Mouse (Mus musculus) cerebellum, postnatal 10 days (tissue): ENCODE measurements at regions not wholly inside any gene's neighbourhood (a gene's known extent, or its start where the extent isn't known, plus 50 kb on each side); places are given as distances from the start of the nearest gene placed in this dataset.

Experiments
- DNase-seq, 2 experiments: peaks; one replicate each; pipeline ENCODE4 v3.0.0; 2021; ENCODE audit warnings: mixed read lengths in 2 of 2

DNA sequence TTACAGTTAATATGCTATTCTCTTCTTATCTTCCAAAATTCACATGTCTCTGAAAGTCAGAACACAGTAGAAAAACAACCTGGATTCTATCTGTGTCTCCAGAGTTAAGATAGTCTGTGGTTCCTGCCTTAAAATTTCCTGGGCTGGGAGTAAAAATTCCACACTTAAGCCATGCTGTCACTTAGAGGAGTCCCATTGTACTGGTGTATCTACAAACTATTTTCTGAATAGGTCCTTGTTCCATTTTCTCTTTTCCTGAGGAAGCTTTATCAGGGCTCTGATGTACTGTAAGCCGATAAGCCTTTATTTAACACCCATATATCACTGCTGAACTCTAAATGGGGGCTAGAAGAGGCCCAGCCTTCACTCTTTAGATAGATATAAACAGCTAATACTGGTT lies 1171.1 kb downstream of the Efnb2 start:
- no peak for DNase-seq

DNA sequence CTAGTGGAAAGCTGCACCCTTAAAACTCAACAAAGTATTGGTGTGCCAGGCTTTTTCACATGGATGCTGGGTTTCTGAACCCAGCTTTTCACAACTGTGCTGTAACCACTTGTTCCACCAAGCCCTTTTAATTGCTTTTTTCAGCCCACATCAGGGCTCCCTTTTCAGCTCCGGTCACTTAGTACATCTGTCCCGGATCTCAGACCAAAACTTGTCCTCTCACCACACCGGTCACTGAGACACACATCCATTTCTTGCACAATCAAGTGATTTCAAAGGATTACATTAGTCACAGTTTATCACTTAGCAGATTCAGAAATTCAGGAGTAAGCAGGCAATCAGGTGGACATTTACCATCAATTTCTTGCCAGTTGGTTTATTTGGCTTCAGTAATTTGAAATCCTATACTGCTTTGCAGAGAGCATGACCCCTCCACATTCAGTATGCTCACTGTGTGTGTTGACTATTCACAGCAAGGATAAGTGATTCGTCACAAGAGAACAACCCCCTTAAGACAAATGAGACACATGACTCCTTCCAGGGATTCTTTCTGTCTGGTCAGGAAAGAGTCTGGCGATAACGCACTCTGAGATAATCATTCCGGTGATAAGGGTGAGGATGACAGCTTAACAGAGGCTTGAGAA lies 1188.8 kb downstream of the Efnb2 start:
- no peak for DNase-seq

DNA sequence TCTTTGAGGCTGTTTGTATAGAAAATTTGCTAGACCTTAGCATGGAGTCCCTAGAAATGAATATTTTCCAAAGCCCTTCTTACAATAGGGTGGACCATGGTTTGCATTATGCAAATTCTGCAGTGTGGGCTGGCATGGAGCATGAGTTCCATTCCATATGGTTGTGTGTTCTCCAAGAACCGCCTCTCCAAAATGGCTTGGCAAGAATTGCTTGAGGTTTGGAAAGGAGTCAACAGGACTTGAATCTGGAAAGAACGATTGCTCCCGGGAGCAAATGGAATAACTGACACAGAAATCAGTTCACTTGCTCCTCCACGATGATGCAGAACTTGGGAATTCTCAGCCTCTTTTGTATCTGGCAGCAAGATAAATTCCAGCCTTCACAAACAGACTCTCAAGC lies 1191.8 kb downstream of the Efnb2 start:
- peak; percentile 33 to 59 for DNase-seq

DNA sequence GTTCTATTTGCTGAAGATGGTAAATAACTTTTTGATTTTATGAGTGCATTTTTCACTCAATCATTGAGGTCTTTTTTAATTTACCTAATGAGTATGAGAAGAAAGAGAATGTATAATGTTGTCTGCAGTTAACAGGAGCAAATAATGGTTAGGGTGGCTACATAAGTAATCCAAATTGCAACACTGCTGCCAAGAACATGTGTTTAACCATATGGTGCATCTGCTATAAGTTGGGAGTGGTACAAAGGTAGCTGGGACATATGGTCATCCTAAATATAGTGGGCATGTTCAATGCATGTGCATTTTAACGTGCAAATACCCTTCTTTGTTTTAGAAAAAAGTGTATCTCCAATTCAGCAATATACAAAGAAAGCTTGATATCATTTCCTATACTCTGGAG lies 1198.2 kb downstream of the Efnb2 start:
- no peak for DNase-seq

DNA sequence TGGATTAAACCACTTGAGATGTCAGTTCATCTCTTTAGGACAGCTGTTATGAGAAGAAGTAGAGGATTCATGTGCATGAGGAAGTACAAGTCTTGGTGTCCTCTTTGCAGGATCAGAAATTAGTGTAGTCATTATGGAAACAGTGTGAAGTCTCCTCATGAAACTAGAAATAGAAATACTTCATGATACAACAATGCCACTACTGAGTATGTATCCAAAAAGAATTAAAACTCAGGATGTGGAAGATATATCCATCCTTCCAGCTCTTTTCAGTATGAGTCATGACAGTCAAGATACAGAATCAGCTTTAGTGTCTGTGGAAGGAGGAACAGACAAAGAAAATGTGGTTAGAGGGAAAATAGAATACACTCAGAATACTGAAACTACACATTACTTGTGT lies 1211.7 kb downstream of the Efnb2 start:
- no peak for DNase-seq

DNA sequence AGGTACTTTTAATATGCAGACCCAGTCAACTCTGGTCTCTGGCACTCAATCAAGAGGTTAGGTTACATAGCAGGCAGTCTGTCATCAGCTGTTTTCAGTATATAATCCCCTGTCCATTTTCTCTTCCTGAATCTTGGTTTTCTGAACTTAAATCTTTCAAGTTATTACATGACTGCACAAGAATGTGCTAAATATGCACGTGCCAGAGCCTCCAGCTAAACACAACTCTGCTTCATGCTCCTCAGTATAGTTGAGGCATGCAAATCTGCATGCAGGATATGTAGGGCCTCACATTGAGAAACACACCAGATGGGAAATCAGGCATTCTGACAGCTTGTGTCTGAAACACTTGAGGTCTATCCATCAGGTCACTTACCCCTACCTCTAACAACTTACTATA lies 1214.0 kb downstream of the Efnb2 start:
- DNase-seq: no peak

DNA sequence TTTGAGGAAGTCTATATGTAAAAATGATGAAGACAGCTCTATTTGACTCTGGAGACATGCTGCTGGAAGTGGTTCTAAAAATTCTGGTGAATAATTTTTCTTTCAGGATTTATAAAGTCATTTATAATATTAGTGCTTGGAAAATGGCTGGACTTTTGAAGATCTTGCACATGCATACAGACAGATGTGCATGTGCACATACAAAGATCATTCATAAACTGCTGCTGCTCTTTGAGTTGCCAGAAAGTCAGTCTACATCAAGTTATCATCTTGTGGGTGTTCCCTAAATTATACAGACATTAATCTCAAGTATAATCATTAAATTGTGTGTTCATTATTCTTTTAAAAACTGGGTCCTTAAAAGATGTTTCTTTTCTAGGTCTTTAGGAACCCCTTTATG lies 1220.2 kb downstream of the Efnb2 start:
- DNase-seq: no peak

DNA sequence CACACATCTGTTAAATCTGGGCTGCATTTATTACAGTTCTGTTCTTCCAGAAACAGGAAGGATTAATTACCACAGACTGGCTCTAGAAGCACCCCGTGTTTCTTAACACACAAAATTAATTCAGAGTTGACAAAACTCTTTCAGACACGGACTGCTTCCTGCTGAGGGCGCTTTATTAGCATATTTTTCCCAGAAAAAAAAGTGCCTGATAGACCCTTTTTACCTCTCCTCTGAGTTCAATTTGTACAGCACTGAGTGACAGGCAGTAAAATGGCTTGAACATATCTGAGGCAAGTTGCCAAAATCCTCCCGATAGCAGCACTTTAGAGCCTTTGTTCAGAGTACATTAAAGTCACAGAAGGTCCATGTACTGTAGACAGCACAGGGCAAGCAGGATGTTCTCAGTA lies 1220.8 kb downstream of the Efnb2 start:
- peak; percentile 22 for DNase-seq

DNA sequence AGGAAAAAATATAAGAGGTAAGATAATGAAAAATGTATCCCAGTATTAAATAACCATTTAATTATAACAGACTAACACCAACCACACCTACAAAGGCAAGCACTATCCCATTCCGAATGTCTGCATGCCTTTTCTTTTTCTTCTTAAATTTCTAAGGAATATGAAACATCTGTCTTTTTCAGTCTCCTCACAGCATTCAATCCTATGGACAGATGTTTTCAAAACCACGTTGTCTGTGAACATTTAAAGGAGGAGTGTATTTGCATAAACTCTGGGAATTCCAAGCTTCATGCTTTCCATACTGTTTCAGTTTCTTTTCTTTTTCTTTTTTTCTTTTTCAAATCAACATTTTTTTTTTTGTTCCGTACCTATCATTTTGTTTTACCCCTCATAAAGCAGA lies 1221.2 kb downstream of the Efnb2 start:
- DNase-seq: no peak

DNA sequence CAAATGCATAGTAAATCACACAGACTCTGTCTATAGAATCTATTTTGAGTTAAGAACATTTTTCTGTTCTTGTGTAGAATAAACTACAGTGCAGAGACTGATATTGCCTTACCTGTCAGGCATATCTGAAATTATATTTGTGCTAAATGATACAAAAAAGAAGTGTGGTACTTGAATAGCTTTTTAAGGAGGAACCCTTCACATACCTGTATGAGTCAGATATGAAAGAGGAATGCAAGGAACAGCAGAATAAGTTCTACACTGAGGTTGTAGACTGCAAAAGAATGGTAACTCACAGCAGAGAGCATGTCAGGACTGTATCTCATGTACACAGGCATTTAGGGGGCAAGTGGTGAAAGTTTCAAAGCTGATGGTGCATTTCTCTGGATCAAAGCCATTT lies 1230.6 kb downstream of the Efnb2 start:
- DNase-seq: no peak

DNA sequence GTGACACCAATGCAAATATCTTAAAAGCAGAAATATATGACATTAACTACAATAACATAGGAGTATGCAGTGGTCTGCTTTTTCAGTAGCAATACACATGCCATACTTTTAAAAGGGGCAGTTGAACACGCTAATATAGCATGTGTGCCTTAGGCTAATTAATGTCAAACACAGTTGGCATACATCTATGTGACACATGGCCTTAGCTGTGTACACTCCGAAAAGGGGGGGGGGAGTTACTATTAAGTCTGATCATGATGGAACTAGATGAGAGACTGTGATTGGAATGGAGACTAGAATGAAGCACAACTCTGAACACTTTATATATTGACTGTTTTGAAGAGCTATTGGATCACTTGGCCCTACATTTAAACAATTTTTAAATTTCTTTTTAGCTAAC lies 1262.9 kb downstream of the Efnb2 start:
- DNase-seq: peak; percentile 4 to 14

DNA sequence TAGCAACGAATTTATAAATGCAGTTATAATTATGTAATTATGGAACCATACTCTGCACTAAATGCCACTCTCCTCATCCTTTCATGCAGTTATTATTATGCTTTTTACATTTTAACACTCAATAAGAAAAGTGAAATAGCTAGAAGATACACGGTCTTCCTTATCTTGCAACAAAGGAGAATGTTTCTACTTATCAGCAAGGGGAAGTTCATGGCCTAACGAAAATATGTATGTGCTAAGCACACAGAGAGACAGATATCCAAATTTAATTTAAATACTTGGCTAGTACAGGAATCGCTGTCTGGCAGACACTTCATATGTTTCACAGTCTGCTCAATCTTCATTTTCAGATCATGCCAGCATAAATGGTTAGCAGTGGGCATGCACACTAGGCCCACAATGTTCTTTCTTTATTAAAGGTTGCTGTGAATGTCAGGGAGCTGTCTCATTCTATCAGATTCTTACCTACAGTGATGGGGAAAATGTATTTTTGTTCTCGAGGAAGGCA lies 1263.6 kb downstream of the Efnb2 start:
- DNase-seq: no peak
